Mouse (Mus musculus) neural tube, embryonic 11.5 days (tissue): ENCODE measurements around the gene Cep170b. TPM values are rescaled to one million over a fixed set of nuclear protein-coding genes. Genes with fewer than 3 reads are reported as not detected.

ENCODE experiments used
- ATAC-seq: fragments of 200-750 bp; cut with Nextera tagmentation; 2 replicates; pipeline ENCODE4 v1.8.0; 2017; ENCODE audit warnings: moderate number of reproducible peaks, mild to moderate bottlenecking, moderate TSS enrichment, moderate library complexity; ENCODE audit not compliant: insufficient read depth, low FRiP score, low TSS enrichment
- DNase-seq: peaks from one replicate; pipeline ENCODE4 v3.0.0-alpha.2; 2015; ENCODE audit warnings: low spot score
- H3K27ac ChIP-seq: fragments of 300-500 bp; sonication (generic); 2 replicates; pipeline ENCODE4 v1.5.1; 2014; ENCODE audit warnings: low read depth, mild to moderate bottlenecking, low read length
- H3K27me3 ChIP-seq: fragments of 300-500 bp; sonication (generic); 2 replicates; pipeline ENCODE4 v1.6.1; 2014; ENCODE audit warnings: mild to moderate bottlenecking, low read length, mixed read lengths; ENCODE audit not compliant: control insufficient read depth, insufficient read depth
- H3K36me3 ChIP-seq: fragments of 300-500 bp; sonication (generic); 2 replicates; pipeline ENCODE4 v1.6.1; 2014; ENCODE audit warnings: mild to moderate bottlenecking, low read length, moderate library complexity, mixed read lengths; ENCODE audit not compliant: control insufficient read depth, insufficient read depth
- H3K4me1 ChIP-seq: fragments of 300-500 bp; sonication (generic); 2 replicates; pipeline ENCODE4 v1.6.1; 2014; ENCODE audit warnings: low read length, mixed read lengths; ENCODE audit not compliant: control insufficient read depth, insufficient read depth
- H3K4me2 ChIP-seq: fragments of 300-500 bp; sonication (generic); 2 replicates; pipeline ENCODE4 v1.6.1; 2014; ENCODE audit warnings: low read depth, mild to moderate bottlenecking, moderate library complexity
- H3K4me3 ChIP-seq: fragments of 300-500 bp; sonication (generic); 2 replicates; pipeline ENCODE4 v1.5.1; 2014; ENCODE audit warnings: low read depth, low read length
- H3K9ac ChIP-seq: fragments of 300-500 bp; sonication (generic); 2 replicates; pipeline ENCODE4 v1.6.1; 2014; ENCODE audit warnings: mild to moderate bottlenecking, low read length
- H3K9me3 ChIP-seq: fragments of 300-500 bp; sonication (generic); 2 replicates; pipeline ENCODE4 v1.6.1; 2016; ENCODE audit warnings: low read length; ENCODE audit not compliant: control insufficient read depth
- WGBS: fragments of 180-500 bp; shearing (Covaris S2); extraction: QIAGEN DNeasy Blood & Tissue Kit; methylation state at CpG from one replicate; pipeline ENCODE4 v1.1.7; 2014; 5-methylcytosine and 5-hydroxymethylcytosine counted together
- polyA plus RNA-seq: library from polyadenylated mRNA; unstranded; fragments of >200 nt; fragmentation: Nextera tagmentation; extraction: Ambion mirVana; gene quantifications from 2 replicates; pipeline ENCODE4 v1.2.1, GENCODE M21; 2014

The Cep170b gene
- polyA plus RNA-seq, 1 experiment from 2014 or later = 10.7 TPM

DNA sequence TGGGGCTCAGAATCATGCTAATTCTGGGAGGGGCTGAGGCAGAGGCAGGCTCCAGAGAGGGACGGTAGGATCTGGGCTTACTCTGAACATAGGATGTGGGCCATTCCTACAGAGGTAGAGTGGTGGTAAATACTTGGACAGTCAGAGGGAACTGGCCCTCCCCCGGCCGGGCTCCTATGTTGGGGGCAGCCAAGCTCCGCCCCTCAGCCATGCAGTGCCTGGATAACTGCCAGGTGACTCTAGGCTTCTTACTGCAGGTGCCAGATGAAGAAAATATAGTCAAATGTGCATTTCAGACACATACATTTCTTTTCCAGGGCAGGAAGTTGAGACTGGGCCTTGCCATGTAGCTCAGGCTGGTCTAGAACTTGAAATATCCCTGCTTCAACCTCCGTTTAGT lies 43.2 kb upstream of the Cep170b start:
- H3K4me1 ChIP-seq = peaks cover 19% of the 10 kb centered on the region
- H3K4me3 ChIP-seq = no peak overlapping the region
- no peaks in the 10 kb centered on the region for H3K9me3 ChIP-seq
- no peak for ATAC-seq
- no peaks in the 10 kb centered on the region for H3K36me3 ChIP-seq
- no peak overlapping the region for H3K4me2 ChIP-seq
- DNase-seq = no peak
- WGBS = 59% methylated on average over 5 of the region's 5 CpGs
- H3K27me3 ChIP-seq = peaks cover 22% of the 10 kb centered on the region
- H3K9ac ChIP-seq = no peak overlapping the region
- H3K27ac ChIP-seq = no peak overlapping the region

DNA sequence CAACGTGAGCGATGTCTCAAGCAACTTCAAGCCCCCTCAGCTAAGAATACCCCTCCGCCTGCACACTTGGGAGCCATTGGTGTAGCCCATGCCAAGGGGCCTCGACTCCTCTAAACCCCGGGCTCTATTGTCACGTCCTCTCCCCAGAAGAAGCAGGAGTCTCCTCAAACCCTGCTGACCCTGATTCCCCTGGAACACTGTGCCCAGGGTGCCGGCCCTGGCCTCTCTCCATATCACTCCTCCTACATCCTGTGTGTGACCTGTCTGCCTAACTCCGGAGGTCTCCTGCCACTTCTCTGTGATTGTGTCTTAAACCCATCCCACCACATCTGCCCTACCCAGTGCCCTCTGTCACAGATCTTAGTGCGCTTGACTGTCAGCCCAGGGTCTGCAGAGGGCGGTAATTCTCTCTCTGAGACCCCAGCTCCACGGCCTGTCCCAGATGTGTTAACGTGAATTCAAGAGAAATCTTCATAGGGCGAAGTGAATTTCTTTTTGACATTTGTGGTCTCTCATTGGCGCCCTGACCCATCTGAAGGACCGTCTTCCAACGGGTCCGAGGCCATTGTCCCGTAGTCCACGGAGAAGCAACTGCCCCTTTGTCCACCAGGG lies 42.2 kb upstream of the Cep170b start:
- Histone ChIP-seq H3K9me3 (no peaks in the 10 kb centered on the region), H3K27ac (peak overlapping the region; percentile 6; the same call in 1 of the 2 replicates), H3K4me3 (peak overlapping the region; percentile 59), H3K4me2 (peak overlapping the region; percentile 82), H3K27me3 (peaks cover 22% of the 10 kb centered on the region), H3K4me1 (peaks cover 10% of the 10 kb centered on the region; the same call in 1 of the 2 replicates), H3K9ac (peak overlapping the region; percentile 71), H3K36me3 (no peaks in the 10 kb centered on the region)
- DNase-seq (no peak), ATAC-seq (no peak)
- WGBS = 20% methylated on average over 19 of the region's 19 CpGs

- DNase-seq (peak; percentile 83), ATAC-seq (peak; percentile 57)
- peaks cover 9% of the 10 kb centered on the region; the same call in 1 of the 2 replicates for H3K4me1 ChIP-seq
- H3K27me3 ChIP-seq = peaks cover 22% of the 10 kb centered on the region
- WGBS = 0% methylated on average over 38 of the region's 60 CpGs
- peak within 1 kb of the TSS; percentile 71 for H3K9ac ChIP-seq
- H3K4me2 ChIP-seq = peak within 1 kb of the TSS; percentile 82
- H3K36me3 ChIP-seq = no peaks in the 10 kb centered on the region
- no peaks in the 10 kb centered on the region for H3K9me3 ChIP-seq
- H3K27ac ChIP-seq = peak within 1 kb of the TSS; percentile 39; the same call in 1 of the 2 replicates
- H3K4me3 ChIP-seq = peak within 1 kb of the TSS; percentile 59
Observed at GRCm38 (mm10) chr12:112678555-112679026, 41.7 kb upstream of the Cep170b start, which contains the start of gene Zbtb42. Gene Zbtb42 (plus strand): TSS chr12:112678828.

DNA sequence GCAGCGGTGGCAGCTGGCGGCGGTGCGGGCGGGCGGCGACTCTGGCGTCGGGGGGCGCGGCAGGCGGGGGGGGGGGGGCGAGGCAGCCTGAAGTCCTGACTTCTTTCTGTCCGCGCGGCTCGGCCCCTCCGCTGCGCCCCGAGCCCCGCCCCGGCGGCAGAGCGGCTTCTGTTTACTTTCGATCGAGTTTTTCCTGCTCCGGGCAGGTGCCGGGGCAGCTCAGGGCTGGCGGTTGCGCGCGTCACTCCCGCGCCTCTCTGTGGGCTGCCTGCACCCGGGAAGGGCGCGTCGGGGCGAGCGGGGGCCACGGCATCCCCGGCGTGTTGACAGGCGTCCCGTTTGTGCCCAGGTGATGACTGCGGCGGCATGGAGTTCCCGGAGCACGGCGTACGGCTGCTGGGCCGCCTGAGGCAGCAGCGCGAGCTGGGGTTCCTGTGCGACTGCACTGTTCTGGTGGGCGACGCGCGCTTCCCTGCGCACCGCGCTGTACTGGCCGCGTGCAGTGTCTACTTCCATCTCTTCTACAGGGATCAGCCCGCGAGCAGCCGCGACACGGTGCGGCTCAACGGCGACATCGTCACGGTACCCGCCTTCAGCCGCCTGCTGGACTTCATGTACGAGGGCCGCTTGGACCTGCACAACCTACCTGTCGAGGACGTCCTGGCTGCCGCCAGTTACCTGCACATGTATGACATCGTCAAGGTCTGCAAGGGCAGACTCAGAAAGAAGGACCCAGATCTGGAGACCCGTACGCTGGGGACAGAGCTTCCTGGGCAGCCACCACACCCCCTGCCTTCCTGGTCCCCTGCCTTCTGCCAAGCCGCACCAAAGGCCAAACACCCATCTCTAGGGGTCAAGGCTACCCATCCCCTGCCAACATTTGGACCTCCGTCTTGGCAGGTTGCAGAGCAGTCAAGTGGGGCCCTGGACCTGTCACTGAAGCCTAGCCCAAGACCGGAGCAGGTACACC lies 40.9 kb upstream of the Cep170b start:
- Histone ChIP-seq H3K36me3 (no peaks in the 10 kb centered on the region), H3K4me3 (peak overlapping the region; percentile 59), H3K4me2 (peak overlapping the region; percentile 82), H3K4me1 (peaks cover 9% of the 10 kb centered on the region; the same call in 1 of the 2 replicates), H3K27ac (0 out of 2 replicates have a peak overlapping the region, but pooled peaks have one; percentile 39), H3K9me3 (no peaks in the 10 kb centered on the region), H3K27me3 (peaks cover 22% of the 10 kb centered on the region), H3K9ac (peak overlapping the region; percentile 71)
- WGBS = 3% methylated on average over 59 of the region's 87 CpGs
- ATAC-seq = peak; percentile 22; the same call in 1 of the 2 replicates
- peak; percentile 58 for DNase-seq

DNA sequence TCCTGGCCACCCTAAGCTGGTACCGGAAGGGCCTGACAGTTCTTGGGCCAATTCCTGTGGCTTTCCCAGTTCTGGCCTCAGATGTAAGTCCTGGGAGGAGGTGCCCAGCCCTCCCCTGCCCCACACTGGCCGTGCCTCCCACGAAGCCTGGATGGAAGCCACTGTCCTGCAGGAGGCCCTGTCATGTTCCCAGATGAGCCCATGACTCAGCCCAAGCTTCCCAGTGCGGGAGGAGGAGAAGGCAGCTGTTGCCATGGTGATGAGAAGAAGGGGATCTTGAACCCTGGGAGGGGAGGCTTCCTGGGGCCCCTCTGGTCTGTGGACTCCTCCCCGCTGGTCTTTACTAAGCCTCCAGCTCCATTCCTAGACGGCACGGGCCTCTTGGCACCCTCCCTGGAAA lies 36.9 kb upstream of the Cep170b start:
- ATAC-seq (no peak), DNase-seq (no peak)
- H3K4me2 ChIP-seq = no peak overlapping the region
- no peaks in the 10 kb centered on the region for H3K36me3 ChIP-seq
- H3K9ac ChIP-seq = no peak overlapping the region
- no peak overlapping the region for H3K27ac ChIP-seq
- 55% methylated on average over 7 of the region's 7 CpGs for WGBS
- H3K9me3 ChIP-seq = no peaks in the 10 kb centered on the region
- 0 out of 2 replicates have a peak, but pooled peaks cover 3% of the 10 kb centered on the region for H3K4me1 ChIP-seq
- H3K27me3 ChIP-seq = peaks cover 22% of the 10 kb centered on the region
- H3K4me3 ChIP-seq = no peak overlapping the region

DNA sequence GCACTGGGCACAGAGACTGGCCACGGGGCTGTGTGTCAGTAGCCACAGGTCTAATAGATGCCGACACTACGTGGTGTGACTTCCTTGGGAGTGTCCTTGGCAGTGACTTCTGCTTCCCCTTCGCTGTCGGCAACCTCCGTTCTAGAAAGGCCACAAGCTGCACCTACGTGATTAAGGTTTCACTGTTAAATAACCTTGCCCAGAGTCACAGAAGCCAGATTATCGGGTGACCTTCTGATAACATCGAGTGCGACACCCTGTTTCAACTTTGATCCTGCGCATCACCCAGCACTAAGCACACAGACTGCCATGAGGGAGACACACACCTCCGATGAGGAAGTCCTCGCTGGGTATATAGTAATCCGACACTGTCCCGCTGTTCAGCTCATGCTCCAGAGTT lies 31.8 kb upstream of the Cep170b start:
- no peak for ATAC-seq
- Histone ChIP-seq H3K36me3 (no peaks in the 10 kb centered on the region), H3K4me2 (no peak overlapping the region), H3K9ac (no peak overlapping the region), H3K27me3 (no peaks in the 10 kb centered on the region), H3K4me1 (peaks cover 6% of the 10 kb centered on the region; the same call in 1 of the 2 replicates), H3K4me3 (no peak overlapping the region), H3K9me3 (no peaks in the 10 kb centered on the region), H3K27ac (no peak overlapping the region)
- 76% methylated on average over 15 of the region's 15 CpGs for WGBS
- no peak for DNase-seq

DNA sequence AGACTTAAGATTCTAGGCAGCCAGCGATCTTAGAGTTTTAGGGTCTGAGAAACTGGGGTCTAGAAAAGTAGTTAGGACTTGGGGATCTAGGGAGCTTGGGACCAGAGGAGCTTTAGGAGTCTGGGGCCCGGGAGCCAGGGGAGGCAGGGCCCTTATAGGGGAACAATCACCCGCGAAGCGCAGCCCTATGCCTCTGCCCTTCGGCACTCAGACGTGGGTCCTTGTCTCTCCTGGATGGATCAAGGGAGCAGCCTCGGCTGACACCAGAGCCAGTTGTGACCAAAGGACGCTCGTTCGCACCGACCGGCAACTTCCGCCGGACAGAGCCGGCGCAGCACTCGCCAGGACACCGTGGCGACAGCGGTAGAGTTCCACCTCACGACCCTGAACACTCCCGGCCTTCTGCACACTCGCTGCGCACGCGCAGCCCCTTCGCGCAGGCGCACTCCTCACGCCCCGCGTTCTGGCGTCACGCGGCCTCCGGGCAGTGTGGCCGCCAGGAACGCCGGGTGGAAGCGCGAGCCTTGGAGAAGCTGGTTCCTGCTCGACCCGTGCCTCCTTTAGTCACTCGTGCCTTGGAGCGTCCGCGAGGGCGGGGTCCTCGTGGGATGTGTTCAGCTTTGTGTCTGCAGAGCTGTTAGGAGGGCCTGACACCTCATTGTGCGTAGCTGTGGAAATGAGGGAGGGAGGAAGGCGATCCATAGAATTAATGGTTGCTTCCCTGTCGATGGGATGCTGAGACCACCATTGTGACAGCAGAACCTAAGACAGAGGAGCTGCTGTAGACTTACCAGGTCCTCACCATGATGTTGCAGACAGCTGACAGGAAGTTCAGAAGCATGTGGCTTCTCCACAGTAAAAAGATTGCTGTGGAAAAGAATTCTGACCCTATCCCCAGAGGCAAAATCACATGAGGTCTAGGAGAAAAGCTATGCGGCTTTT lies 26.8 kb upstream of the Cep170b start:
- Histone ChIP-seq H3K9me3 (no peaks in the 10 kb centered on the region), H3K36me3 (no peaks in the 10 kb centered on the region), H3K27ac (peak overlapping the region; percentile 39), H3K27me3 (no peaks in the 10 kb centered on the region), H3K4me1 (peaks cover 9% of the 10 kb centered on the region; the same call in 1 of the 2 replicates), H3K4me3 (peak overlapping the region; percentile 55), H3K4me2 (peak overlapping the region; percentile 94), H3K9ac (peak overlapping the region; percentile 79)
- ATAC-seq (peak; percentile 91), DNase-seq (peak; percentile 98)
- WGBS = 3% methylated on average over 54 of the region's 54 CpGs

GRCm38 (mm10) chr12:112694127-112694475 lies 26.2 kb upstream of the Cep170b start:
- 80% methylated on average over 10 of the region's 10 CpGs for WGBS
- ATAC-seq = no peak; the same call in 1 of the 2 replicates
- H3K27ac ChIP-seq = no peak overlapping the region

More at GRCm38 (mm10) chr12:112694127-112694475, 26.2 kb upstream of the Cep170b start:
- H3K36me3 ChIP-seq = no peaks in the 10 kb centered on the region
- peaks cover 9% of the 10 kb centered on the region; the same call in 1 of the 2 replicates for H3K4me1 ChIP-seq
- H3K9me3 ChIP-seq = no peaks in the 10 kb centered on the region
- peak overlapping the region; percentile 55 for H3K4me3 ChIP-seq
- no peak for DNase-seq
- peak overlapping the region; percentile 94 for H3K4me2 ChIP-seq
- no peaks in the 10 kb centered on the region for H3K27me3 ChIP-seq
- peak overlapping the region; percentile 79 for H3K9ac ChIP-seq
